Mouse (Mus musculus) heart, adult 18-20 months (tissue): ENCODE results near the gene Akt1s1. TPM values are rescaled to one million over a fixed set of nuclear protein-coding genes. Genes with fewer than 3 reads are reported as not detected.

Experiments used
- DNase-seq, 2 experiments: peaks; one replicate each; pipeline ENCODE4 v3.0.0; 2021 to 2022; ENCODE audit warnings: mixed read lengths in 1 of 2
- total RNA-seq, 2 experiments: library from RNA; stranded (reverse); gene quantifications; 2 replicates each; pipeline ENCODE4 v1.2.3; 2021

The Akt1s1 gene
- total RNA-seq, 2 experiments from 2014 or later: 65.1 to 67.1 TPM

- DNase-seq: peak; percentile 77 to 94
Measured at GRCm38 (mm10) chr7:44824872-44825271, 23.9 kb upstream of the Akt1s1 start.

- no peak for DNase-seq
Measured at GRCm38 (mm10) chr7:44826771-44827170, 22.0 kb upstream of the Akt1s1 start.

GRCm38 (mm10) chr7:44828706-44829105 lies 20.1 kb upstream of the Akt1s1 start:
- no peak for DNase-seq

DNA sequence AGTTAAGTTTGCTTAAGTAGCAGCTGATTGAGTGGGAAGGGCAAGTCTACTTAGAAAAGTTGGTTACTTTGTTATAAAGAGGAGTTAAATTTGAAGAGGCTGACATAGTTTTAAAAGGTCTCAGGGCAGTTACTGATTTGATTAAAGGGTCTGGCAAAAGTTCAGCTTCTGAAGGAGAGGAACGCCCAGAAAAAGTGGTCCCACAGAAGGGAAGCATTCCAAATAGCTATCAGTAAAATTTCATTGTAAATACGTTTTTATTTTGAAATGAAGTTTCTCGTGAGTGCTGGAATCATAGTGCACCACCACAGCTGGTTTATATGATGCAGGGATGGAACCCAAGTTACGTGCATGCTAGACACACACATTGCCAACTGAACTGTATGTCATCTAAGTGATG lies 16.0 kb upstream of the Akt1s1 start:
- DNase-seq: no peak

DNA sequence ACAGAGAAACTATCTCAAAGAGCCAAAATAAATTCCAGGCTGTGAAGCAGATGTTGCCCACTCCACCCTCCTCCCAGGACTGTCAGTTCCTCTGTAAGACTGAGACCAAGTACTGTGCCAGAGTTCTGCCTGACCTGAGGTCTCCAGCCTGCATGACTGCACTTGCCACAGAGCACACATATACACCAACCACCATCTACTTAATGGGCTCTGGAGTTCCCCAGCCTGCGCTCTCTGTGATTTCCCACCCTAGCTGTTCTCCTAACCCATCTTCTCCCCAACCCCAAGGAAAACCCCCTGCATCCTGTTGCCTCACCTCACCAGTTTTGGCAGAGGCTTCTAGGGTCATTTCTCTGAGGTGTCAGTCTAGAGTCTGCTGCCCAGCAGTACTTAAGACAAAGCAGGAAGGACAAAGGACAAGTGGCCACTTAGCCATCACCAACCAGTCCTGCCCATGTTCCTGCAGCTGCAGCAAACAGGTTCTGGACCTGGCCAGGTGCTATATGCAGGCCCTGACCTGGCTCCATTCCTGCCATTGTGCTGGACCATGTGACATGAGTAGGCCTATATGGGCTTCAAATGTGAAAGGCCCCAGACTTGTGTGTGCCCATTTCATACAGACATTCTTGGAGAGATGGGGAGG lies 13.3 kb upstream of the Akt1s1 start:
- no peak for DNase-seq

DNA sequence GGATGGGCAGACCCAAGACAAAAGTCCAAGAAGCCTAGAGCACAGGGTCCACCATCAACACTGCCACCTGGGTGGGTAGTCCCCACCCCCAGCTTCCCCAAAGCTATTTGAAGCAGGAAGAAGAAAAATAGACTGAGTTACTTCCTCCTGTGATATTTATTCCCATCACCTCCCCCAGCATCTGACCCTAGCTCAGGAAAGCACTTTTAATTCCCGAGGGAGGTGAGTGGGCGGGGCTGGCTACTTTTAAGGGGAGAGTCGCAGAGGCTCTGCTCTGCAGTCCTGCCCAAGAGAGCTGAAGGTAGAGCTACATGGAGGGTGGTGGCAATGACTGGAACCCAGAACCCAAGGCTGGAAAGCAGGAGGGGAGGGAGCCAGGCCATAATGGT lies 12.8 kb upstream of the Akt1s1 start:
- DNase-seq: peak in 1 of 2 experiments; percentile 57

GRCm38 (mm10) chr7:44836423-44837053 lies 12.3 kb upstream of the Akt1s1 start:
- no peak for DNase-seq

DNA sequence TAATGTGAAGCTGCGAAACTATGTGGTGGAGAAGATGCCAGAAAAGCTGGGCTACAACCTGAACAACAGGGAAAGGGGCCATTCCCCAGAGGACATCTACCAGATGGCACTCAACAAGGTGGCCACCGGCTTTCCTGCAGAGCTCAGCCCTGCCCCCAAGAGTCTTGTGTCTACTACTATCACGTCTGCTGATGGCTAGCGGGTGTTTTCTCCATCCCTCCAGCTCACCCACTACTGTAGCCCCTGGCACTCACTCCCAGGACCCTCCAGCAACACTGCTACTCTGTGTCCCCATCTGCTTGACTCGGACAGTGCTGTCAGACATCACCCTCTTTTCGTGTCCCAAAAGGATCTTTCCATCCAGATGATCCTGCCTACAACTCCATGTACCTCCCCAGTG lies 10.7 kb upstream of the Akt1s1 start:
- DNase-seq: no peak

DNA sequence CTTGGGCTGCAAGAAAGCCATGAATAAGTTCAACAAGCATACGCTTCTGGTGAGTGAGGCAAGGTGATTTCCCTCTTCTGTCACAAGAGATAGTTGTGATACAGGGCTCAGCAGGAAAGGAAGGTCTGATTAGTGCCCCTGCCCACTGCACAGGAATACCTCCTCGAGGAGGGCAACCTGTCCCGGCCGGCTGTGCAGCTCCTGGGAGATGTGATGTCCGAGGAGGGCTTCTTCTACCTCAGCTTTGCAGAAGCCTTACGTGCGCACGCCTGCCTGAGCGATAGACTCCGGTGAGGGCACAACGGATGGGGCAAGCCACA lies 9.7 kb upstream of the Akt1s1 start:
- DNase-seq: no peak

DNA sequence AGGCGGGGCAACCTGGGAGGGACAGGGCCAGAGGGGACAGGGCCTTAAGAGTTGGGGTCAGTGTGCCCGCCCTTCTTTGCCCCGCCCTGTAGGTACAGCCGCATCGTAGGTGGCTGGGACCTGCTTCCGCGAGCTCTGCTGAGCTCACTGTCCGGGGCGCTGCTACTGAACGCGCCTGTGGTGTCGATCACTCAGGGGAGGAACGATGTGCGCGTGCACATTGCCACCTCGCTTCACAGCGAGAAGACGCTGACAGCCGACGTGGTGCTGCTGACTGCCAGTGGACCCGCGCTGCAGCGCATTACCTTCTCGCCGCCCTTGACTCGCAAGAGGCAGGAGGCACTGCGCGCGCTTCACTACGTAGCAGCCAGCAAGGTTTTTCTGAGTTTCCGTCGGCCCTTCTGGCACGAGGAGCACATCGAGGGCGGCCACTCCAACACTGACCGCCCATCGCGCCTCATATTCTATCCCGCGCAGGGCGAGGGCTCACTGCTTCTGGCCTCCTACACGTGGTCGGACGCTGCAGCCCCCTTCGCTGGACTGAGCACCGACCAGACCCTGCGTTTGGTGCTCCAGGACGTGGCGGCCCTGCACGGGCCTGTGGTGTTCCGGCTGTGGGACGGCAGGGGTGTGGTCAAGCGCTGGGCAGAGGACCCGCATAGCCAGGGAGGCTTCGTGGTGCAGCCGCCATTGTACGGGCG lies 9.2 kb upstream of the Akt1s1 start:
- DNase-seq: peak in 1 of 2 experiments; percentile 51

GRCm38 (mm10) chr7:44840426-44840825 lies 8.4 kb upstream of the Akt1s1 start:
- DNase-seq: no peak

DNA sequence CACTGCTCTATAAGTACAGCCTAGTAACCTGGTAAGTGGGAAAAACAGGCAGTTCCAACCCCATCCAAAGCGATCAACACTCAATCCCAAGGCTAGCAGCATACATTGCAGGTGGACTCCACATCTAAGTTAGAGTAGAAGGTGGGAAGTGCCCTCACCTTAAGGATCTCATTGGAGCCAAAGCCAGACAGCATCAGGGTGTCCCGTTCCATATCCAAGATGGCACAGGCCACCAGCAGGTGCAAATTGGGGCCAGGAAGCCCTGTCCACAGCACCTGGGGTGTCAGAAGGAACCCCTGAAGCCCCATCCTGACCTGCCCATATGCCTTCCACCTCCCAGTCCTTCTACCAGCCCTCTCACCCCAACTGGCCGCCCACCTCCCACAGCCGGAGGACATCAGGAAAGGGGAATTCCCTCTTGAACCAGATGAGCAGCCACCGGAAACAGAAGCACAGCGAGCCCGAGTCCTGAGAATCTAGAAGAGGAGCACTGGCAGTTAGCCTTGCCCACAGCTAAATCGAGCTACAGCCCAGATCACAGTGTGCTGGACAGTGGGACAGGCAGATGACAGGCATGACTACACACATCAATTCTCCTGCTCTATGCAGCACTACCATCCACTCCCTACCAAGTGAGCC lies 6.8 kb upstream of the Akt1s1 start:
- no peak for DNase-seq

GRCm38 (mm10) chr7:44845006-44845405 lies 3.8 kb upstream of the Akt1s1 start:
- DNase-seq: no peak

- no peak for DNase-seq
Measured at GRCm38 (mm10) chr7:44846804-44847203, 2.0 kb upstream of the Akt1s1 start.

DNA sequence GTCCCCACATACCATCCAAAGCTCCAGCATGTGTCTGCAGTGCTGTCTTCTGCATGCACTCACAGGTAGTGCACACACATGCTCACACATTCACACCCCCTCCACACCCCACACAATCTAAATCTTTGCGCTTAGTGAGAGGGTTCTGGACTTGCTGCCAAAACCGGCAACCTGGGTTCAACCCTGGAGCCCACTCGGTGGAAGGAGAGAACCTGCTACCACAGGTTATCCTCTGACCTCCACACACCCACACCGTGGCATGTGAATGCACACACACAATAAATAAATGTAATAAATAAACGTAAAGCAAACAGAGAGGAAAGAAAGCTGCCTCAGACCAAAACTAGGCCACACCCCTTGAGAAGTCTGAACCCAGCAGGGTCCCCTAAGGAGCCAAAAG lies 1.0 kb upstream of the Akt1s1 start:
- no peak for DNase-seq

GRCm38 (mm10) chr7:44849416-44850111 lies 773 bp downstream of the Akt1s1 start:
- DNase-seq: peak; percentile 94 to 95

DNA sequence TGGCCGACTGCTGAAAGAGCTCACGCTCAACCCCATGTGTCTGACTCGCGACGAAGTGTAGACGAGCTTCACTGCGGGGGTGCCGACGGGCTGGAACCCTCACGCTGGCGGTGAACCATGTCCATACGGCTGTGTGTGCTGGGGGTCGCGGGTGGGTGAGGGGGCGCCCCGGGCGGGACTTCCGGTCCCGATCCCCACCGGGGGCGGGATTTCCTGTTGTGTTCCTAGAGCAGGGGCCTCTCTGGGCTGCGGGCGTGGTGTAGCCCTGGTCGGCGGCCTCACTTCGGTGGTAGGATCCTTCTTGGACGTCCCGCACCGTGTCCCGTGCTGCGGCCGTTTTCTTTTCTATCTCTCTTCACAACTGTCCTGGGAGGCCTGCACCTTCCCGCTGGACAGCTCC lies 1.4 kb downstream of the Akt1s1 start:
- DNase-seq: peak; percentile 84

GRCm38 (mm10) chr7:44850789-44851624 lies 2.2 kb downstream of the Akt1s1 start:
- DNase-seq: no peak

GRCm38 (mm10) chr7:44851625-44852234 lies 2.9 kb downstream of the Akt1s1 start:
- no peak for DNase-seq

- no peak for DNase-seq
Measured at GRCm38 (mm10) chr7:44852259-44853027, 3.7 kb downstream of the Akt1s1 start.
